ENCODE assay signal across 8 mouse cellular contexts in the genomic region with DNA sequence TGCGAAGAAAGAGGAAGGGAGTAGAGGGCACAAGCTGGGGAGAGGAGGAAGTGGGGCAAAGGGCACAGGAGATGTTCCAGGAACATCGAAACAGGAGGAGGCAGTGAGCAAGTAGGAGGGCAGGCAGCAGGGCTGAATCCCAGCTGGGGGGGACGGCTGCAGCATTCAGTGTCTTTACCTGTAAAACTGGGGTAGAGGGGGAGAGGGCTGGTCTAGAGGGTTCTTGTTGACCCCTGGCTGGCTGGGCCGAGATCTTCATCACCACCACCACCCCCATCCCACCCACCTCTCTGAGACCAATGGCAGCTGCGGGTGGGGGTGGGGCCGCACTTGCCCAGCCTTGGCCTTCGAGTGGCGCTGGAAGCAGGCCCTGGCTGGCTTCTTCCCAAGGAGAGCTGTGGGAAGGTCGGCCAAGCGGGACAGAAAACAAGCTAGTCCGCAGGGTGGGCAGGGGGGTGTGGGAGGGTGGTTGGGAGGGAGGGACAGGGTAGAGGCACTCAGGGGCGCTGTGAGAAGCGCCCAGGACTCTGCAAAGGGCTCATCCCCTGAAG. TPM values are rescaled to one million over a fixed set of nuclear protein-coding genes. Genes with fewer than 3 reads are reported as not detected.
A peak's percentile ranks its signal among the peaks of the same experiment; 100 is the strongest.
DNase-seq lines count a peak whose midpoint lies in the region; ATAC-seq and TF ChIP-seq lines count a peak whose summit lies in the region.

Gene Slc27a1 (plus strand): TSS at position 496 of the 551 bp plus-strand sequence.

- WGBS in hindbrain, embryonic 11.5 days: 12% methylated on average over 13 of the region's 13 CpGs

- DNase-seq in NIH3T3 (ENCODE audit: low read depth): peak; percentile 64
- DNase-seq in brain, embryonic 14.5 days (ENCODE audit: low read depth): peak; percentile 88
- DNase-seq in gastrocnemius, adult 18-20 months (ENCODE audit: low spot score): peak; percentile 81
- no peak for DNase-seq in hindbrain, embryonic 11.5 days (ENCODE audit: low spot score)
- peak; percentile 77 to 87 for DNase-seq in layer of hippocampus, postnatal 10 days (ENCODE audit: low spot score in 2 of 2)
- peak; percentile 82 for DNase-seq in lung, postnatal 10 days
- peak; percentile 60 for DNase-seq in right cerebral cortex, postnatal 14 days

- H3K4me2 ChIP-seq in hindbrain, embryonic 11.5 days (replicated peaks; ENCODE audit: low read depth, low read length): peak within 1 kb of the TSS; percentile 93

- no peak for ATAC-seq in hindbrain, embryonic 11.5 days (ENCODE audit: low FRiP score)
- no peak for ATAC-seq in megakaryocyte-erythroid progenitor cell, adult 5-6 weeks (replicated peaks; ENCODE audit: low FRiP score, low TSS enrichment, poor library complexity, severe bottlenecking)

- no peak within 1 kb of the TSS for H3K27ac ChIP-seq in hindbrain, embryonic 11.5 days (ENCODE audit: low read depth, low read length)

- H3K4me3 ChIP-seq in hindbrain, embryonic 11.5 days (ENCODE audit: low read depth, low read length): peak within 1 kb of the TSS; percentile 69

- H3K9ac ChIP-seq in hindbrain, embryonic 11.5 days (ENCODE audit: low read depth, low read length): peak within 1 kb of the TSS; percentile 47; the same call in 1 of the 2 replicates

- H3K9me3 ChIP-seq in hindbrain, embryonic 11.5 days (ENCODE audit: control insufficient read depth, low read length): no peaks in the 10 kb centered on the region

- peaks cover 14% of the 10 kb centered on the region for H3K27me3 ChIP-seq in hindbrain, embryonic 11.5 days (ENCODE audit: control insufficient read depth, insufficient read depth, low read length)

- no peak for TF ChIP-seq POLR2A in brain, embryonic 14.5 days (IDR thresholded peaks at IDR 0.05; ENCODE audit: borderline replicate concordance, extremely low read depth, insufficient read depth, insufficient read length, poor library complexity, severe bottlenecking)

- H3K4me1 ChIP-seq in hindbrain, embryonic 11.5 days (replicated peaks; ENCODE audit: control insufficient read depth, insufficient read depth, low read length): peaks cover 11% of the 10 kb centered on the region; the same call in 1 of the 2 replicates

- no peaks in the 10 kb centered on the region for H3K36me3 ChIP-seq in hindbrain, embryonic 11.5 days (ENCODE audit: control insufficient read depth, insufficient read depth, low read length)

- TF ChIP-seq CTCF in brain, embryonic 14.5 days (IDR thresholded peaks at IDR 0.05; ENCODE audit: borderline replicate concordance, extremely low read depth, insufficient read depth, insufficient read length): no peak

RNA-seq across cellular contexts. Expression of gene Slc27a1, which starts in this region (rescaled TPM):
- polyA plus RNA-seq in brain, embryonic 14.5 days (2012; rRNA removed): 130 and 165 TPM in 2 replicates
- total RNA-seq in gastrocnemius, adult 18-20 months (2021): 10 to 100 TPM; 78.7 to 93.8 TPM
- 13.7 and 18.2 TPM in 2 replicates for polyA plus RNA-seq in hindbrain, embryonic 11.5 days (2014; fragmentation: Nextera tagmentation; extraction: Ambion mirVana)
- total RNA-seq in layer of hippocampus, postnatal 10 days (2021): 10 to 100 TPM; 76.8 to 92.7 TPM
- 3.0 and 6.3 TPM in 2 replicates for total RNA-seq in megakaryocyte-erythroid progenitor cell, adult 5-6 weeks (2014; fragmentation: Nextera tagmentation)
- total RNA-seq in megakaryocyte-erythroid progenitor cell, adult 5-6 weeks (2017): 0.95 and 3.1 TPM in 2 replicates

Comparison
In these comparisons a context has a peak if more than half of its experiments do, and no peak if none do; other contexts are left out.
1. RNA of gene Slc27a1 (total RNA-seq): 78.7 to 93.8 TPM in gastrocnemius, adult 18-20 months and 76.8 to 92.7 TPM in layer of hippocampus, postnatal 10 days; 0.95 to 6.3 TPM in megakaryocyte-erythroid progenitor cell, adult 5-6 weeks; every median in the first group is over 10 times any median in the second.